Mouse (Mus musculus) ES-E14 (cell line): ENCODE measurements around the gene Olfr76. TPM values are rescaled to one million over a fixed set of nuclear protein-coding genes. Genes with fewer than 3 reads are reported as not detected.
"Not testable (repeated sequence)": the region's sequence is repeated elsewhere in the genome, so short reads cannot be mapped to it uniquely, and the experiment has no call there.

Experiments used
- DNase-seq: peaks from one replicate; pipeline ENCODE4 v3.0.0-alpha.2; 2013; ENCODE audit warnings: low read depth, low spot score
- H3K27ac ChIP-seq: 2 replicates; pipeline ENCODE4 v1.5.1; 2012; ENCODE audit warnings: low read depth, mild to moderate bottlenecking, low read length, moderate library complexity, mixed read lengths; ENCODE audit not compliant: poor library complexity, insufficient read depth, severe bottlenecking
- H3K36me3 ChIP-seq: 2 replicates; pipeline ENCODE4 v1.6.1; 2012; ENCODE audit warnings: mild to moderate bottlenecking, low read length, moderate library complexity, mixed read lengths; ENCODE audit not compliant: control insufficient read depth, poor library complexity, insufficient read depth, severe bottlenecking
- H3K4me1 ChIP-seq, 2 experiments: fragments of 150-350 bp in 1 of 2; sonication (generic) in 1 of 2; 2 replicates each; pipeline ENCODE4 v1.6.1; 2012; ENCODE audit warnings: low read length in 2 of 2, mild to moderate bottlenecking in 1 of 2, mixed read lengths in 1 of 2; ENCODE audit not compliant: control insufficient read depth in 2 of 2, insufficient read depth in 2 of 2, poor library complexity in 1 of 2
- H3K4me3 ChIP-seq, 2 experiments: fragments of 150-350 bp in 1 of 2; sonication (generic) in 1 of 2; 2 replicates each; pipeline ENCODE4 v1.5.1; 2012; ENCODE audit warnings: low read length in 2 of 2, low read depth in 1 of 2, mild to moderate bottlenecking in 1 of 2, mixed read lengths in 1 of 2; ENCODE audit not compliant: insufficient read depth in 1 of 2, poor library complexity in 1 of 2, severe bottlenecking in 1 of 2
- H3K9ac ChIP-seq: 2 replicates; pipeline ENCODE4 v1.6.1; 2012; ENCODE audit warnings: low read depth, mild to moderate bottlenecking, low read length, mixed read lengths; ENCODE audit not compliant: poor library complexity, insufficient read depth, severe bottlenecking
- H3K9me3 ChIP-seq: fragments of 150-350 bp; sonication (generic); 2 replicates; pipeline ENCODE4 v1.6.1; 2012; ENCODE audit warnings: low read depth, mild to moderate bottlenecking, low read length; ENCODE audit not compliant: control insufficient read depth, insufficient read depth
- CHD2 ChIP-seq: IDR thresholded peaks from 2 replicates; pipeline ENCODE4 v1.6.1; 2014; ENCODE audit warnings: mild to moderate bottlenecking, low read depth, low read length, inconsistent platforms
- HCFC1 ChIP-seq: IDR thresholded peaks from 2 replicates; pipeline ENCODE4 v1.6.1; 2012; ENCODE audit warnings: low read length, inconsistent platforms, borderline replicate concordance; ENCODE audit not compliant: insufficient read depth
- MAFK ChIP-seq: IDR thresholded peaks from 2 replicates; pipeline ENCODE4 v1.6.1; 2014; ENCODE audit warnings: mild to moderate bottlenecking, low read depth, low read length, inconsistent platforms; ENCODE audit not compliant: insufficient read depth
- ZC3H11A ChIP-seq: IDR thresholded peaks from 2 replicates; pipeline ENCODE4 v1.6.1; 2012; ENCODE audit warnings: low read depth, mild to moderate bottlenecking, inconsistent platforms, low read length, borderline replicate concordance
- ZNF384 ChIP-seq: IDR thresholded peaks from 2 replicates; pipeline ENCODE4 v1.6.1; 2012; ENCODE audit warnings: low read depth, low read length, inconsistent platforms
- in situ Hi-C, 2 experiments: fragments of 600-800 bp; cut with MboI; formaldehyde crosslinking; loops; one replicate each; pipeline ENCODE4 v1.15.1; 2025; ENCODE audit warnings: low sequenced_read_pairs in 2 of 2, inconsistent platforms in 1 of 2; ENCODE audit not compliant: unreplicated experiment in 2 of 2
- total RNA-seq: library from RNA; depleted of rRNA; stranded (reverse); fragments of 300-350 nt; gene quantifications from 2 replicates; pipeline ENCODE4 v1.2.3, GENCODE M21; 2012; rRNA removed

The Olfr76 gene
- not detected in 2 replicates for total RNA-seq

DNA sequence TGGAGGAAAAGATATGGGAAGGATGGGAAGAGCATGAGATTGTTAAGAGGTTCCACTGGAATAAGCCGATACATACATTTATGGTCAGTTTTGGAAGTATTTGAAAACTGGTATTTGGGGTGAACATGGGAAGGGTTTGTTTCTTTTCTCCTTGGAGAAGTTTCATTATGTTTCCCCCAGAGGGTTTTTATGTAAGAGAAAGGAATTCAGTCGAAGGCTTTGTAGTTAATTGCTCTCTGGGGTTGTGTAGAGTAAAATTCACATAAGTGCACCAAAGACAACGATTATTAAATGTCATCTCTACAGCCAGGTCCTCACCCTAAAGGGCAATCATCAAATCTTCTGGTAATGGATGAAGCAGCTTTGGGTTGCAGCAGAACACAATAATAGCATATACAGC is at the start of gene Olfr76:
Gene Olfr76, minus strand, starts transcription at position 101 of the 400 bp plus-strand sequence.
- H3K4me3 ChIP-seq, result no peak within 1 kb of the TSS
- no peak within 1 kb of the TSS for H3K9ac ChIP-seq
- no peaks in the 10 kb centered on the region for H3K4me1 ChIP-seq
- no peaks in the 10 kb centered on the region for H3K36me3 ChIP-seq
- DNase-seq, result no peak
- in situ Hi-C loops, result no loop called here
- H3K9me3 ChIP-seq, result no peaks in the 10 kb centered on the region
- no peak within 1 kb of the TSS for H3K27ac ChIP-seq
- TF ChIP-seq CHD2, result no peak
- no peak for TF ChIP-seq ZNF384
- TF ChIP-seq HCFC1, result no peak
- TF ChIP-seq ZC3H11A, result no peak
- TF ChIP-seq MAFK, result no peak

DNA sequence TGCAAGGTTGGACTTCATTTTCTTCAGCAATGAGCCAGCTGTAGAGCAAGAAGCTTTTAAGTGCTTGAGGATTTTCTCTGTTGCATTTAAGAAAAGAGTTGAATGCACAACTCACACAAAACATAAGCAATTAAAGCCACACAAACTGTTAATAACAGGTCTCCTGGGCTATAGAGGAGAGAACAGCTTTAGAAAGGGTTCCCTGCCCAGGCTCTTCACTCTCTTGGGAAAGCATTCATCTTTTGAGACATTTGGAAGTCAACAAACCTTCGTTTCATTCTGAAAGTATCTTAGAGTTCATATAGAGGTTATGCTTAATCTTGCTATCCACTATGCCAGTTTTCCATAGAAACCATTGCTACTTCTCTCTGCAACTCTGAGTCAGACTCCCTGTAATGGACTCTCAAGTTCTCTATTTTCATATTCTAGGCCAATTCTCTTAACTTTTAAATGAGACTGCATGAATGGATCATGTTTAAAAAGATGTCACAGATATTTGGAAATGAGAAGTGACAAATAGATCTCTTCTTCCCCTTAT is 47.1 kb upstream of the Olfr76 start, which contains the start of gene Olfr1555-ps1:
Gene Olfr1555-ps1, minus strand, starts transcription at position 51 of the 538 bp plus-strand sequence.
- H3K9me3 ChIP-seq, in situ Hi-C loops, H3K4me1 ChIP-seq, H3K36me3 ChIP-seq, H3K9ac ChIP-seq, DNase-seq, H3K27ac ChIP-seq, H3K4me3 ChIP-seq: not testable (repeated sequence)

DNA sequence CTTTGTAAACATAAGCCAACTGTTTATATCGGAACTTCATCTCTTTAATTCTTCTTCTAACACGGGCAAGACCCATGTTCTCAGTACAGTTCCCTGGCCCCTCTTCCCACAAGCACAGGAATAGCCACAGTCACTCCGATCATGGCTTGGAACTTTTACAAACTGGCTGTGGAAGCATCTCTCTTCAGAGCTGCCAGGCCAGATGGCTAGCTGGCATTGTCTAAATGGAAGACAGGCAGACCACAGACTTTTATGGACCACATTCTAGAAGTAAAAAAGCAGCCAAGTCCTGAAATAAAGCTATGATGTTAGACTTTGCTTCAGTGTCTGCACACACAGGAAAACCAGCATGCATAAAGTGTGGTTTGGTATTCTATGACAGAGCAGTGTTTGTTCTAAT is 22.4 kb upstream of the Olfr76 start:
- no peak for DNase-seq
- TF ChIP-seq CHD2 (no peak), ZC3H11A (no peak)
- Histone ChIP-seq H3K9me3 (no peaks in the 10 kb centered on the region), H3K9ac (no peak overlapping the region), H3K4me1 (no peaks in the 10 kb centered on the region), H3K4me3 (no peak overlapping the region), H3K36me3 (no peaks in the 10 kb centered on the region), H3K27ac (no peak overlapping the region)
- in situ Hi-C loops, result loop anchor here in 1 of 2 experiments (25.0 kb wide), 1 partner anchor 267 kb away; the partner anchor contains the start of gene Olfr1441

DNA sequence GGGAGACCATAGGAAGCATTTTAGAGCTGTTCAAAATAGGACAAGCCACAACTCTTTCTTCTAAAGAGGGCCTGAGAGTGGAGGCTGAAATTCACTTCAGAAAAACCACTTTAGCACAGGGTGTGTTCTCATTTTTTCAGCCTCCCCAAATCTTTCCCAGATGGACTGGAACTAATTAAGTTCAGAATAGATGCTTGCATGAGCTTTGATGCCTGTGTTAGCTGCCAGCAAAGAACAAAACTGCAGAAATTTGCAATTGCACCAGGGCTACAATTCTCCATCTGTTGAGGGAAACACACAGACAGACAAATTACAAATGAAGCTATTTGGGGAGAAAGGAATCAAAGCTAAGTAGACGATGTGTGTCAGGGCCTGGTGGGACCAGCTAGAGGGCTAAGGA is 20.4 kb upstream of the Olfr76 start:
- in situ Hi-C loops, result loop anchor here in 1 of 2 experiments (25.0 kb wide), 1 partner anchor 269 kb away; the partner anchor contains the start of gene Olfr1441
- H3K36me3 ChIP-seq, result no peaks in the 10 kb centered on the region
- H3K4me1 ChIP-seq, result no peaks in the 10 kb centered on the region
- DNase-seq, result no peak
- no peak overlapping the region for H3K9ac ChIP-seq
- H3K4me3 ChIP-seq, result no peak overlapping the region
- TF ChIP-seq ZC3H11A, result no peak
- TF ChIP-seq MAFK, result no peak
- no peak for TF ChIP-seq ZNF384
- TF ChIP-seq CHD2, result no peak
- no peak for TF ChIP-seq HCFC1
- H3K9me3 ChIP-seq, result no peaks in the 10 kb centered on the region
- no peak overlapping the region for H3K27ac ChIP-seq

DNA sequence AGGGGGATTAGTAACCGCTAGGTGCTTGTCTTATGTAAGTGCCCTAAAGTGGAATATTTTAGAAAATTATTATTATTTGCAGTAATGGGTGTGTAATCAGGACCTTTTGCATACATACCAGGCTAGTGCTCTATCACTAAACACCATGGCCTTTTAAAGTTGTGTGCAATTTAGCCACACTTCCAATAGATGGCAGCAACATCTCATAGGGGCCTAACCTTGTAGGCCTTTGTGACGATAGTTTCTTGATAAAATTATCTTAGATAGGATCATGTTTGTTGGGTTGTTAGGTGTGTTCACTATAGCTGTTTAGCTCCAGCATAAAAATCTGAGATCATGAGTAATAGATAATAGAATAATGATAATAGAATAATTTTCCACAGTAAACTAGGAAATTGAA is 11.3 kb upstream of the Olfr76 start:
- no peak overlapping the region for H3K27ac ChIP-seq
- H3K9ac ChIP-seq, result no peak overlapping the region
- H3K36me3 ChIP-seq, result no peaks in the 10 kb centered on the region
- no peaks in the 10 kb centered on the region for H3K9me3 ChIP-seq
- no peaks in the 10 kb centered on the region; a peak in 1 of 4 replicates for H3K4me1 ChIP-seq
- TF ChIP-seq ZC3H11A (peak; percentile 84; the same call in 1 of the 2 replicates), HCFC1 (no peak)
- H3K4me3 ChIP-seq, result no peak overlapping the region
- in situ Hi-C loops, result loop anchor here (10.0 to 25.0 kb wide), 2 partner anchors 278 to 281 kb away; partner anchors contain the start of gene Olfr1441 (in 2 of the 2)
- peak; percentile 38 for DNase-seq
